Mouse (Mus musculus): ENCODE measurements around the gene Icam4. TPM values are rescaled to one million over a fixed set of nuclear protein-coding genes. Genes with fewer than 3 reads are reported as not detected.

The Icam4 gene
- polyA plus RNA-seq, 1 experiment from 2014 or later = 5.6 TPM

DNA sequence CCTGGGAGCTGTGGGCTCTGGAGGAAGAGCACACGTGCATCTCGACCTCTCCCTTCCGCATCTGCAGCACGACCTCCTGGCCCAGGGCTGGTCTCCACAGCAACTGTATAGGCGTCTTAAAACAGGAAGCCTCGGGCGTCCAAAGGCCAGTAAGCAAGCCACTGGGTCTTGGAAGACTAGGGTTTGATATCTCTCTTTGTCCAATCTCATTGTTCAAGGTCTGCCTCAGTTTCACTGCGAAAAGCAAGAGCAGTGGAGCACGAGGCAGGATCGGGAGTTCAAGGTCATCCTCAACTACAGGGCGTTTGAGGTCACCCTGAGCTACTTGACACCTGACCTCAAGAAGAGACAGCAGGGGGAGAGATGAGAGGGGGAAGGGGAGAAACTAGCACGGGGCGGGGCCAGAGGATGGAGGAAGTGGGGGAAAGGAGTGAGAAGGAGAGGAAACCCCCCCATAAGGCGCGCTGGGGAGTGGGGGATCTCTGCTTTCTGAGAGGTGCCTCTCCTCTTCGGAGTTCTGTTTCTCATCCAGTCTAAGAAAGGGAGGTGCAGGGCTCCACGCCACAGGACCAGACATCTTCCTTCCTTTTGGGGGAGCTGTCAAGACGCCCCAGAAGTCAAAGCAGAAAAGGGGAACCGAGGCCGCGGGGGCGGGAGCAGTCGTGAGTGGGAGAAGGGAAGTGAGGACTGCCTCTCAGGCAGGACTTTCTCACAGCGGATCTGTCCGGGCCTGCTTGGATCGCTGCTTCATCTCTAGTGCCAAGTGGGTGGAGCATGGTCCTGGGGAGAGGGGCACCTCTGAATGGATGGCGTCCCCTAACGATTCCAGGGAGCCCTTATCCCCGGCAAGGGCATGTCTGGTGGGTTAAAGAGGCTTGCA lies 14.2 kb upstream of the Icam4 start:
- DNase-seq (ENCODE audit: low spot score) (no peak), ATAC-seq (replicated peaks; ENCODE audit: insufficient number of reproducible peaks, low FRiP score, low TSS enrichment, low read depth) (no peak)
- H3K27ac ChIP-seq (replicated peaks; ENCODE audit: low read depth, low read length) = no peak overlapping the region
- H3K36me3 ChIP-seq (replicated peaks; ENCODE audit: control insufficient read depth, insufficient read depth, low read depth, low read length) = no peaks in the 10 kb centered on the region
- H3K4me2 ChIP-seq (ENCODE audit: low read depth, low read length) = peak overlapping the region; percentile 29
- H3K27me3 ChIP-seq (ENCODE audit: control insufficient read depth, insufficient read depth, low read length) = peaks cover 30% of the 10 kb centered on the region
- no peaks in the 10 kb centered on the region; the same call in none of the 2 replicates for H3K4me1 ChIP-seq (ENCODE audit: control insufficient read depth, insufficient read depth, low read length)
- 1% methylated on average over 29 of the region's 29 CpGs for WGBS
- no peak overlapping the region for H3K9ac ChIP-seq (replicated peaks; ENCODE audit: low read length)
- peak overlapping the region; percentile 23; the same call in 1 of the 2 replicates for H3K4me3 ChIP-seq (ENCODE audit: low read depth, low read length)
- H3K9me3 ChIP-seq (replicated peaks; ENCODE audit: control insufficient read depth, low read length) = no peaks in the 10 kb centered on the region

- H3K27ac ChIP-seq (replicated peaks; ENCODE audit: low read depth, low read length) = no peak within 1 kb of the TSS
- ATAC-seq (replicated peaks; ENCODE audit: insufficient number of reproducible peaks, low FRiP score, low TSS enrichment, low read depth) = no peak
- peaks cover 30% of the 10 kb centered on the region for H3K27me3 ChIP-seq (ENCODE audit: control insufficient read depth, insufficient read depth, low read length)
Observed at GRCm38 (mm10) chr9:21015571-21016130, 13.5 kb upstream of the Icam4 start, which contains the start of gene Icam1. Gene Icam1 (plus strand): TSS chr9:21015985.

DNA sequence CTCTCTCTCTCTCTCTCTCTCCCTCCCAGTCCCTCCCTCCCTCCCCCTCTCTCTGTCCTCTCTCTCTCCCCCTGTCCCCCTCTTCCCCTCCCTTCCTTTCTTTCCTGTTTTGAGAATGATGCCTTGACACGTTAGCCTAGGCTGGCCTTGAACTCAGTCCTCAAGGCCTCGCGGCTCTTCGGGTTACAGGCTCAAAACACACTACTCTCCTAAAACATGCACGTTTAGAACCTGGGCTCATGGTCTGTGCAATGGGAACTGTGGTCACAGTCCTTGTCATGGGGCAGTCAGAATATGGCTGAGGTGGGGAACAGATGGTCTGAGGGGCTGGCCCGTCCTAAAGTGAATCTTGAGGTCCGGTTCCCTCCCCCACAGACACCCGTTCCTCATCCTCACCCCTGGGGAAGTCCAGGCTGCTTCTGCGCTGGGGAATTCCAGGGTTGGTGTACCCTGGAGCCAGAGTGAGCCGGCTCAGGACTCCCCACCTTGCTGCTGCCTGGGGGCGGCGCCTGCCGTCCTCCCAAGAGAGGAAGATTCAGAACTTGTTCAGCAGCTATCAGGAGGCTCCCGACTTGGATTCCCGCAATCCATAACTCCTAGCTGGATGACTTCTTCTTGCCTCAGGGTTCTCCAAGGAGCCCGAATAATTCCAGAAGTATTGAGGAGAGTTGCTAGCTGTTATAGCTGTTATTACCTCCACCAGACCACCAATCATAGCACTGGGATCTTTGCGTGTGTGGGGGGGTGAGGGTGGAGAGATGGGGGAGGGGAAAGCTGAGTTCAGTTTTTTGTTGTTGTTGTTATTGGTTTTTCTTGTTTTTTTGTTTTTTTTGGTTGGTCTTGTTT lies 12.6 kb upstream of the Icam4 start:
- peaks cover 30% of the 10 kb centered on the region for H3K27me3 ChIP-seq (ENCODE audit: control insufficient read depth, insufficient read depth, low read length)
- 4% methylated on average over 17 of the region's 17 CpGs for WGBS
- H3K27ac ChIP-seq (replicated peaks; ENCODE audit: low read depth, low read length) = no peak overlapping the region
- ATAC-seq (replicated peaks; ENCODE audit: insufficient number of reproducible peaks, low FRiP score, low TSS enrichment, low read depth) = no peak
- no peaks in the 10 kb centered on the region for H3K36me3 ChIP-seq (replicated peaks; ENCODE audit: control insufficient read depth, insufficient read depth, low read depth, low read length)
- H3K4me3 ChIP-seq (ENCODE audit: low read depth, low read length) = peak overlapping the region; percentile 23; the same call in 1 of the 2 replicates
- H3K9ac ChIP-seq (replicated peaks; ENCODE audit: low read length) = no peak overlapping the region
- DNase-seq (ENCODE audit: low spot score) = no peak
- no peaks in the 10 kb centered on the region for H3K9me3 ChIP-seq (replicated peaks; ENCODE audit: control insufficient read depth, low read length)
- no peak overlapping the region; the same call in 1 of the 2 replicates for H3K4me2 ChIP-seq (ENCODE audit: low read depth, low read length)
- H3K4me1 ChIP-seq (ENCODE audit: control insufficient read depth, insufficient read depth, low read length) = no peaks in the 10 kb centered on the region; the same call in none of the 2 replicates

More at GRCm38 (mm10) chr9:21015571-21016130, 13.5 kb upstream of the Icam4 start, which contains the start of gene Icam1:
- 1% methylated on average over 30 of the region's 30 CpGs for whole genome bisulfite sequencing
- H3K36me3 ChIP-seq (replicated peaks; ENCODE audit: control insufficient read depth, insufficient read depth, low read depth, low read length) = no peaks in the 10 kb centered on the region
- H3K4me2 ChIP-seq (ENCODE audit: low read depth, low read length) = peak within 1 kb of the TSS; percentile 30
- H3K9me3 ChIP-seq (replicated peaks; ENCODE audit: control insufficient read depth, low read length) = no peaks in the 10 kb centered on the region
- H3K4me3 ChIP-seq (ENCODE audit: low read depth, low read length) = peak within 1 kb of the TSS; percentile 23
- no peak within 1 kb of the TSS for H3K9ac ChIP-seq (replicated peaks; ENCODE audit: low read length)
- no peak for DNase-seq (ENCODE audit: low spot score)
- H3K4me1 ChIP-seq (ENCODE audit: control insufficient read depth, insufficient read depth, low read length) = no peaks in the 10 kb centered on the region; the same call in none of the 2 replicates

DNA sequence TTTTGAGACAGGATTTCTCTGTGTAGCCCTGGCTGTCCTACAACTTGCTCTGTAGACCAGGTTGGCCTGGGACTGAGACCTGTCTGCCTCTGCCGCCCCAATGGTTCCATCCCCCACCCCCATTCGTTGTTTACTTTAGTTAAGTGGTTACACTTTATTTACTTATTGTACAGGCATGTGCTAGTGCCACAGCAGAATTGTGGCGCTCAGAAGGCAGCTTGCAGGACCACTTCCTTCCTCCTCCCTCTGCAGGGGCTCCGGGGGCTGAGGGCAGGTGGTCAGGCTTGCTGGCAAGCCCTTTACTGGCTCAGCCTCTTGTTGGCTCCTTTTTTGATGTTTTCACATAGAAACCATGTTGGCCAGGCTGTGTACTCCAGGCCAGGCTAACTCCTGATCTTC lies 12.0 kb upstream of the Icam4 start:
- peaks cover 30% of the 10 kb centered on the region for H3K27me3 ChIP-seq (ENCODE audit: control insufficient read depth, insufficient read depth, low read length)
- no peaks in the 10 kb centered on the region for H3K36me3 ChIP-seq (replicated peaks; ENCODE audit: control insufficient read depth, insufficient read depth, low read depth, low read length)
- 28% methylated on average over 4 of the region's 4 CpGs for WGBS
- no peak overlapping the region for H3K4me3 ChIP-seq (ENCODE audit: low read depth, low read length)
- H3K9ac ChIP-seq (replicated peaks; ENCODE audit: low read length) = no peak overlapping the region
- no peaks in the 10 kb centered on the region; the same call in none of the 2 replicates for H3K4me1 ChIP-seq (ENCODE audit: control insufficient read depth, insufficient read depth, low read length)
- H3K27ac ChIP-seq (replicated peaks; ENCODE audit: low read depth, low read length) = no peak overlapping the region
- no peaks in the 10 kb centered on the region for H3K9me3 ChIP-seq (replicated peaks; ENCODE audit: control insufficient read depth, low read length)
- no peak overlapping the region for H3K4me2 ChIP-seq (ENCODE audit: low read depth, low read length)
- ATAC-seq (replicated peaks; ENCODE audit: insufficient number of reproducible peaks, low FRiP score, low TSS enrichment, low read depth) = no peak
- DNase-seq (ENCODE audit: low spot score) = no peak

DNA sequence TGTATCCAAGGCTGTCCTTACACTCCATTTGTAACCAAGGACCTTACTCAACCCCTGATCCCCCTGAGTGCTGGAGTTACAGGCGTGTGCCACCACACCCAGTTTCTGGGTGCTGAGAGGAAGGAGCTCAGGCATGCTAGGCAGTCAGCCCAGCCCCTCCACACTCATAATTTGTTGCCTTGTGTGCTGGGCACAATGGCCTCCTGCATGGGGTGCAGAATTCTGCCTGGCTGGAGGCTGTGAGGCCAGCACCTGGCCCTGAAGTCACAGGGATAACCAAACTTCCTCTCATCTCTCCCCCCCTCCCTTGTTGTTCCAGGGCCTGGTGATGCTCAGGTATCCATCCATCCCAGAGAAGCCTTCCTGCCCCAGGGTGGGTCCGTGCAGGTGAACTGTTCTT lies 10.6 kb upstream of the Icam4 start:
- ATAC-seq (replicated peaks; ENCODE audit: insufficient number of reproducible peaks, low FRiP score, low TSS enrichment, low read depth) (no peak), DNase-seq (ENCODE audit: low spot score) (no peak)
- 81% methylated on average over 2 of the region's 2 CpGs for WGBS
- H3K27ac ChIP-seq (replicated peaks; ENCODE audit: low read depth, low read length) = no peak overlapping the region
- H3K27me3 ChIP-seq (ENCODE audit: control insufficient read depth, insufficient read depth, low read length) = peaks cover 30% of the 10 kb centered on the region
- H3K36me3 ChIP-seq (replicated peaks; ENCODE audit: control insufficient read depth, insufficient read depth, low read depth, low read length) = no peaks in the 10 kb centered on the region
- no peak overlapping the region for H3K9ac ChIP-seq (replicated peaks; ENCODE audit: low read length)
- H3K4me3 ChIP-seq (ENCODE audit: low read depth, low read length) = no peak overlapping the region
- no peaks in the 10 kb centered on the region for H3K9me3 ChIP-seq (replicated peaks; ENCODE audit: control insufficient read depth, low read length)
- H3K4me1 ChIP-seq (ENCODE audit: control insufficient read depth, insufficient read depth, low read length) = no peaks in the 10 kb centered on the region; the same call in none of the 2 replicates
- H3K4me2 ChIP-seq (ENCODE audit: low read depth, low read length) = no peak overlapping the region

- Histone ChIP-seq H3K27me3 (ENCODE audit: control insufficient read depth, insufficient read depth, low read length) (peaks cover 13% of the 10 kb centered on the region), H3K4me1 (ENCODE audit: control insufficient read depth, insufficient read depth, low read length) (no peaks in the 10 kb centered on the region; the same call in 1 of the 2 replicates), H3K27ac (replicated peaks; ENCODE audit: low read depth, low read length) (no peak overlapping the region), H3K36me3 (replicated peaks; ENCODE audit: control insufficient read depth, insufficient read depth, low read depth, low read length) (no peaks in the 10 kb centered on the region), H3K4me3 (ENCODE audit: low read depth, low read length) (no peak overlapping the region), H3K9ac (replicated peaks; ENCODE audit: low read length) (no peak overlapping the region), H3K9me3 (replicated peaks; ENCODE audit: control insufficient read depth, low read length) (no peaks in the 10 kb centered on the region), H3K4me2 (ENCODE audit: low read depth, low read length) (no peak overlapping the region)
- 67% methylated on average over 3 of the region's 3 CpGs for WGBS
- DNase-seq (ENCODE audit: low spot score) = no peak
- ATAC-seq (replicated peaks; ENCODE audit: insufficient number of reproducible peaks, low FRiP score, low TSS enrichment, low read depth) = no peak
Observed at GRCm38 (mm10) chr9:21021363-21021762, 7.8 kb upstream of the Icam4 start.

DNA sequence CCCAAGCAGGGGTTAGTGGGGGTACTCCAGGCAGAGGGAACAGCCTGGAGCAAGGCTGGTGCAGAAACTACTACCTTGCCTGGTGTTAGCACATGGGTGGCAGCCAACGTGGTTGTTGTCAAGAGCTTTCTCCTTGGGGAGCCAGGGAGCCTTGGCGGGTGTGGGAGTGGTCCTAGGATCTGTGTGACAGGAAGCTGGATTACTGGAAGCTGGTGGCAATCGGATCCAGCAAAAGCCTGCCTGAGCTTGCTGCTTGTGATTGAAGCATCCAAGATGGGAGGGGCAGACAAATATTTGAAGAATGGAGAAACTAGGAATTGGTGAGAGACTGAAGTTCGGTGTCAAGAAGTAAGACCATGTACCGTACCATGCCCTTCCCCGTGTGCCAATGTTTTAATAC lies 6.9 kb upstream of the Icam4 start:
- ATAC-seq (replicated peaks; ENCODE audit: insufficient number of reproducible peaks, low FRiP score, low TSS enrichment, low read depth) (no peak), DNase-seq (ENCODE audit: low spot score) (no peak)
- H3K36me3 ChIP-seq (replicated peaks; ENCODE audit: control insufficient read depth, insufficient read depth, low read depth, low read length) = no peaks in the 10 kb centered on the region
- 59% methylated on average over 6 of the region's 6 CpGs for WGBS
- H3K9me3 ChIP-seq (replicated peaks; ENCODE audit: control insufficient read depth, low read length) = no peaks in the 10 kb centered on the region
- H3K4me2 ChIP-seq (ENCODE audit: low read depth, low read length) = no peak overlapping the region
- H3K4me3 ChIP-seq (ENCODE audit: low read depth, low read length) = no peak overlapping the region
- no peaks in the 10 kb centered on the region; the same call in 1 of the 2 replicates for H3K4me1 ChIP-seq (ENCODE audit: control insufficient read depth, insufficient read depth, low read length)
- H3K9ac ChIP-seq (replicated peaks; ENCODE audit: low read length) = no peak overlapping the region; the same call in 1 of the 2 replicates
- H3K27me3 ChIP-seq (ENCODE audit: control insufficient read depth, insufficient read depth, low read length) = peaks cover 5% of the 10 kb centered on the region
- H3K27ac ChIP-seq (replicated peaks; ENCODE audit: low read depth, low read length) = no peak overlapping the region

Data from embryonic facial prominence, embryonic 11.5 days (tissue).